Mouse (Mus musculus) heart, embryonic 11.5 days (tissue): Measurements from ENCODE around the gene Gtpbp8. TPM values are rescaled to one million over a fixed set of nuclear protein-coding genes. Genes with fewer than 3 reads are reported as not detected.
A peak's percentile ranks its signal among the peaks of the same experiment; 100 is the strongest.

Experiments used
- ATAC-seq: fragments of 200-750 bp; cut with Nextera tagmentation; replicated peaks from 2 replicates; pipeline ENCODE4 v1.8.0; 2017; ENCODE audit warnings: moderate library complexity; ENCODE audit not compliant: insufficient number of reproducible peaks, low FRiP score, low TSS enrichment
- H3K27ac ChIP-seq: fragments of 300-500 bp; sonication (generic); 2 replicates; pipeline ENCODE4 v1.5.1; 2014; ENCODE audit warnings: mild to moderate bottlenecking, low read depth, low read length
- H3K27me3 ChIP-seq: fragments of 300-500 bp; sonication (generic); 2 replicates; pipeline ENCODE4 v1.6.1; 2014; ENCODE audit warnings: mild to moderate bottlenecking, low read length, mixed read lengths; ENCODE audit not compliant: control insufficient read depth, insufficient read depth
- H3K36me3 ChIP-seq: fragments of 300-500 bp; sonication (generic); 2 replicates; pipeline ENCODE4 v1.6.1; 2014; ENCODE audit warnings: mild to moderate bottlenecking, low read length, moderate library complexity, mixed read lengths; ENCODE audit not compliant: control insufficient read depth, insufficient read depth
- H3K4me1 ChIP-seq: fragments of 300-500 bp; sonication (generic); 2 replicates; pipeline ENCODE4 v1.6.1; 2014; ENCODE audit warnings: low read length; ENCODE audit not compliant: control insufficient read depth, insufficient read depth
- H3K4me2 ChIP-seq: fragments of 300-500 bp; sonication (generic); 2 replicates; pipeline ENCODE4 v1.6.1; 2014; ENCODE audit warnings: mild to moderate bottlenecking, moderate library complexity
- H3K4me3 ChIP-seq: fragments of 300-500 bp; sonication (generic); 2 replicates; pipeline ENCODE4 v1.5.1; 2014; ENCODE audit warnings: low read depth, low read length
- H3K9ac ChIP-seq: fragments of 300-500 bp; sonication (generic); 2 replicates; pipeline ENCODE4 v1.6.1; 2014; ENCODE audit warnings: mild to moderate bottlenecking, low read depth, low read length, moderate library complexity
- H3K9me3 ChIP-seq: fragments of 300-500 bp; sonication (generic); replicated peaks from 2 replicates; pipeline ENCODE4 v1.6.1; 2016; ENCODE audit warnings: low read length; ENCODE audit not compliant: control insufficient read depth
- WGBS: fragments of 180-500 bp; shearing (Covaris S2); extraction: QIAGEN DNeasy Blood & Tissue Kit; methylation state at CpG from one replicate; pipeline ENCODE4 v1.1.7; 2014; ENCODE audit not compliant: insufficient replicate concordance; 5-methylcytosine and 5-hydroxymethylcytosine counted together
- polyA plus RNA-seq: library from polyadenylated mRNA; unstranded; fragments of >200 nt; fragmentation: Nextera tagmentation; extraction: Ambion mirVana; gene quantifications from 2 replicates; pipeline ENCODE4 v1.2.1, GENCODE M21; 2014

Gtpbp8 gene
- polyA plus RNA-seq, 1 experiment from 2014 or later = 24.8 TPM

- Histone ChIP-seq H3K27me3 (no peaks in the 10 kb centered on the region), H3K36me3 (peaks cover 11% of the 10 kb centered on the region), H3K4me3 (no peak overlapping the region), H3K4me2 (no peak overlapping the region), H3K4me1 (peaks cover 8% of the 10 kb centered on the region; the same call in 1 of the 2 replicates), H3K9me3 (no peaks in the 10 kb centered on the region), H3K9ac (no peak overlapping the region), H3K27ac (no peak overlapping the region)
- WGBS = 86% methylated on average over 1 of the region's 1 CpGs
- no peak for ATAC-seq
Observed at GRCm38 (mm10) chr16:44742753-44743152, 3.4 kb downstream of the Gtpbp8 start.

- Histone ChIP-seq H3K4me1 (no peaks in the 10 kb centered on the region), H3K4me3 (no peak overlapping the region), H3K9ac (no peak overlapping the region), H3K36me3 (peaks cover 33% of the 10 kb centered on the region), H3K27ac (no peak overlapping the region), H3K4me2 (no peak overlapping the region), H3K9me3 (no peaks in the 10 kb centered on the region), H3K27me3 (no peaks in the 10 kb centered on the region)
- no peak for ATAC-seq
- WGBS = 84% methylated on average over 4 of the region's 4 CpGs
Observed at GRCm38 (mm10) chr16:44736118-44736517, 10.0 kb downstream of the Gtpbp8 start.

GRCm38 (mm10) chr16:44735676-44736075 lies 10.5 kb downstream of the Gtpbp8 start:
- no peak for ATAC-seq
- Histone ChIP-seq H3K4me1 (no peaks in the 10 kb centered on the region), H3K9ac (no peak overlapping the region), H3K4me3 (no peak overlapping the region), H3K4me2 (no peak overlapping the region), H3K9me3 (no peaks in the 10 kb centered on the region), H3K27me3 (no peaks in the 10 kb centered on the region), H3K27ac (no peak overlapping the region), H3K36me3 (peaks cover 33% of the 10 kb centered on the region)
- 90% methylated on average over 5 of the region's 5 CpGs for WGBS

GRCm38 (mm10) chr16:44734059-44734458 lies 12.1 kb downstream of the Gtpbp8 start:
- H3K36me3 ChIP-seq = peaks cover 39% of the 10 kb centered on the region
- H3K9ac ChIP-seq = no peak overlapping the region
- no peak overlapping the region for H3K27ac ChIP-seq
- ATAC-seq = no peak
- WGBS = 84% methylated on average over 3 of the region's 3 CpGs
- no peaks in the 10 kb centered on the region for H3K4me1 ChIP-seq
- no peak overlapping the region for H3K4me2 ChIP-seq
- no peaks in the 10 kb centered on the region for H3K9me3 ChIP-seq
- H3K27me3 ChIP-seq = no peaks in the 10 kb centered on the region
- no peak overlapping the region for H3K4me3 ChIP-seq

GRCm38 (mm10) chr16:44727525-44727924 lies 18.6 kb downstream of the Gtpbp8 start:
- Histone ChIP-seq H3K36me3 (peaks cover 17% of the 10 kb centered on the region), H3K9me3 (no peaks in the 10 kb centered on the region), H3K9ac (no peak overlapping the region), H3K4me3 (no peak overlapping the region), H3K4me1 (peaks cover 4% of the 10 kb centered on the region), H3K27ac (no peak overlapping the region), H3K27me3 (no peaks in the 10 kb centered on the region), H3K4me2 (no peak overlapping the region)
- no peak for ATAC-seq
- WGBS = 92% methylated on average over 3 of the region's 3 CpGs

GRCm38 (mm10) chr16:44725286-44726223 lies 20.6 kb downstream of the Gtpbp8 start:
- Histone ChIP-seq H3K4me2 (peak overlapping the region; percentile 79), H3K4me1 (peaks cover 4% of the 10 kb centered on the region), H3K36me3 (peaks cover 6% of the 10 kb centered on the region; the same call in 1 of the 2 replicates), H3K9ac (peak overlapping the region; percentile 83), H3K9me3 (no peaks in the 10 kb centered on the region), H3K27me3 (no peaks in the 10 kb centered on the region), H3K27ac (no peak overlapping the region), H3K4me3 (peak overlapping the region; percentile 63)
- WGBS = 40% methylated on average over 14 of the region's 14 CpGs
- no peak for ATAC-seq

GRCm38 (mm10) chr16:44724847-44725246 lies 21.3 kb downstream of the Gtpbp8 start:
- WGBS = under 1% methylated on average over 14 of the region's 14 CpGs
- peak overlapping the region; percentile 83 for H3K9ac ChIP-seq
- peak; percentile 19; the same call in 1 of the 2 replicates for ATAC-seq
- H3K27me3 ChIP-seq = no peaks in the 10 kb centered on the region
- H3K4me3 ChIP-seq = peak overlapping the region; percentile 63
- peak overlapping the region; percentile 93 for H3K27ac ChIP-seq
- H3K4me1 ChIP-seq = peaks cover 4% of the 10 kb centered on the region
- peak overlapping the region; percentile 79 for H3K4me2 ChIP-seq
- peaks cover 9% of the 10 kb centered on the region; the same call in 1 of the 2 replicates for H3K36me3 ChIP-seq
- no peaks in the 10 kb centered on the region for H3K9me3 ChIP-seq

GRCm38 (mm10) chr16:44724083-44724787 lies 21.9 kb downstream of the Gtpbp8 start, which contains the start of gene Nepro:
TSS of gene Nepro (plus strand) at chr16:44724301.
- Histone ChIP-seq H3K36me3 (peaks cover 4% of the 10 kb centered on the region; the same call in 1 of the 2 replicates), H3K27ac (peak within 1 kb of the TSS; percentile 93), H3K4me3 (peak within 1 kb of the TSS; percentile 63), H3K4me2 (peak within 1 kb of the TSS; percentile 79), H3K27me3 (no peaks in the 10 kb centered on the region), H3K9me3 (no peaks in the 10 kb centered on the region), H3K4me1 (peaks cover 4% of the 10 kb centered on the region), H3K9ac (peak within 1 kb of the TSS; percentile 83)
- peak; percentile 97 for ATAC-seq
- under 1% methylated on average over 64 of the region's 64 CpGs for WGBS
